Mouse (Mus musculus) testis, adult 2 months (tissue): ENCODE results near the gene Mrps27.

Experiments used
- CTCF ChIP-seq: fragments of 200-500 bp; IDR thresholded peaks from 2 replicates; pipeline ENCODE4 v1.5.1; 2012; ENCODE audit warnings: low read depth, mild to moderate bottlenecking, inconsistent platforms, low read length, moderate library complexity; ENCODE audit not compliant: control insufficient read depth, insufficient read depth, insufficient replicate concordance
- POLR2A ChIP-seq: fragments of 200-500 bp; IDR thresholded peaks from 2 replicates; pipeline ENCODE4 v1.6.1; 2012; ENCODE audit warnings: low read depth, mild to moderate bottlenecking, inconsistent platforms, low read length, moderate library complexity; ENCODE audit not compliant: control insufficient read depth

- TF ChIP-seq CTCF (no peak), POLR2A (no peak)
These were observed 29.9 kb upstream of the Mrps27 start for GRCm38 (mm10) chr13:99314657-99315181.
